Mouse (Mus musculus): ENCODE measurements around the gene Tapt1.

GRCm38 (mm10) chr5:44157760-44158159, 68.7 kb downstream of the Tapt1 start:
- no peak for TF ChIP-seq POLR2A (IDR thresholded peaks at IDR 0.05; ENCODE audit: extremely low read depth, insufficient read depth, low read length)
- no peak for TF ChIP-seq CTCF (IDR thresholded peaks at IDR 0.05; ENCODE audit: low read depth, low read length)
